Mouse (Mus musculus) gonadal fat pad, adult 2 months (tissue): ENCODE data around the gene Ptprj. TPM values are rescaled to one million over a fixed set of nuclear protein-coding genes. Genes with fewer than 3 reads are reported as not detected.

Experiments
- DNase-seq: peaks from one replicate; pipeline ENCODE4 v3.0.0-alpha.2; 2012; ENCODE audit warnings: low read depth
- polyA plus RNA-seq: library from polyadenylated mRNA; depleted of rRNA; stranded (reverse); fragments of >200 nt; gene quantifications from 2 replicates; pipeline ENCODE4 v1.2.3, GENCODE M21; 2012

Ptprj gene
- polyA plus RNA-seq, 1 experiment: 11.8 TPM

DNA sequence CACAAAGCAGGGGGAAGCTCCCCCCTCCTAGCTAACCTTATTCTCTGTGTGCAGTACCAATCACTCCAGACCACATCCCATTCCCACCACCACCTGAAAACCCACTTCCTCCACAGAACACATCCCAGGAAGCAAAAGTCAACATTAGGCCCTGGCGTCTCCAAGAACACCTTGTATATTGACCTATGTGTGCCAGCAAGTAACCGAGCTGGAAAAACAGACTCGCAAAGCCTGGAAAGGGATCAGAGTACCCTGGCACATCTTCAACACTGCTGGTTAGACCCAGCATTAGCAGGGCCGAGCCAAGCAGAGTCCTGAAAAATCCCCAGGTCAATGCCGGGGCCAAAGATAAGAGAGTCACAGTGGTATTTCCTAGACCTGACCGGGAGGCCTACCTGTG lies 58.0 kb downstream of the Ptprj start:
- peak; percentile 51 for DNase-seq

- no peak for DNase-seq
Observed at GRCm38 (mm10) chr2:90521909-90522308, 58.5 kb downstream of the Ptprj start.

DNA sequence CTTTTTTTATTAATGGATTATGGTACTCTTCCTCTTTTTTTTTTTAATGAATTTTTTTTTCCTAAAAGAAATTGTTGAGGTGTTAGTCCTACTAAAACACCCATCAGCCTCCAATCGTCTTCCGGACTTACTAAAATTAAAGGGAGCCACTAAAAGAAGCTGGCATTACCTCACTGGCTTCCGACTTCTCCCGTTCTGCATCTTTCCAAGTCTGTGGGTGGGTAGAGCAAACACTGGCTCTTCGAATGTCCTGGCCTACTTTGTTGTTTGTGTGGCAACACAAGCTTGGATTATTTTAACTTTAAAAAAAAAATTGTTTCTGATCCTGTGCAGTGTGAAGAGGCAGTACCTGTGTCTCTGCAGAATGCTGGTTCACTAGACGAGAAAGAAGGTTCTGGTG lies 62.2 kb downstream of the Ptprj start:
- DNase-seq: no peak

DNA sequence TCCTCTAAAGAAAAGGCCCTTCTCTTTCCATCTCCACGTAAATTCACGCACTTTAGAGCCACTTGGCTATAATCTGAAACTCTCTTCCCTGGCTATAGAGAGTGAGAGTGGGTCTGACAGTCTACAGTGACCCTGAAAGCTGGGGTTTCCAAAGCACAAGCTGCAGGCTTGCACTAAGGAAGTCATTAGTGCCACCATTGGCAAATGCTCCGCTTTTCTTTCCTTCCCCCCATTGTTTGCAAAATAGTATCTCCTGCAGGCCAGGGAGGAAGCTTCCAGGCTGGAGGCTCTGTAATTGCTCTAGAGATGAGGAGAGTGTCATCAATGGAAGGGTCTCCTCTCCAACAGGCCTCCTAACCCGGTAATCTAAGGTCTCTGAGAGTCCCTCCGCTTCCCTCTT lies 65.5 kb downstream of the Ptprj start:
- no peak for DNase-seq

- DNase-seq: no peak
Observed at GRCm38 (mm10) chr2:90509268-90509667, 71.2 kb downstream of the Ptprj start.

DNA sequence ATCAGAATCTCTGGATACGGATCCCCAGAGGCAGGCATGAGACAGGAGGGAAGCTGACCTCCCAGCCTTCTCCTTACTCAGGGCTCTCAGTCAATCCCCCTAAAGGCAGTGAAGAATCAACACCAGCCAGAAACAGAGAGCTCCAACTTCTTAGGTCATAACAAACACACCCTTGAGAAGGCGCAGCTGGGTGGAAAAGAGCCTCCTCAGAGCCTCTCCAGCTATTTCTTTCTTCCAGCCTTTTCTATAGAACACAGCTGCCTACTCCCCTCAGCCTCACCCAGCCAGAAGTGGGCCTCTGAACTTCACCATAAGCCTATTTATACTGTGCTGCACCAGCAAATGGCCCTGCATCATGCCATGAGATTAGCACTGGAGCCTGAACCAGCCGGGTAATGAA lies 74.3 kb downstream of the Ptprj start:
- no peak for DNase-seq

- DNase-seq: no peak
Observed at GRCm38 (mm10) chr2:90504731-90505171, 75.7 kb downstream of the Ptprj start.

DNA sequence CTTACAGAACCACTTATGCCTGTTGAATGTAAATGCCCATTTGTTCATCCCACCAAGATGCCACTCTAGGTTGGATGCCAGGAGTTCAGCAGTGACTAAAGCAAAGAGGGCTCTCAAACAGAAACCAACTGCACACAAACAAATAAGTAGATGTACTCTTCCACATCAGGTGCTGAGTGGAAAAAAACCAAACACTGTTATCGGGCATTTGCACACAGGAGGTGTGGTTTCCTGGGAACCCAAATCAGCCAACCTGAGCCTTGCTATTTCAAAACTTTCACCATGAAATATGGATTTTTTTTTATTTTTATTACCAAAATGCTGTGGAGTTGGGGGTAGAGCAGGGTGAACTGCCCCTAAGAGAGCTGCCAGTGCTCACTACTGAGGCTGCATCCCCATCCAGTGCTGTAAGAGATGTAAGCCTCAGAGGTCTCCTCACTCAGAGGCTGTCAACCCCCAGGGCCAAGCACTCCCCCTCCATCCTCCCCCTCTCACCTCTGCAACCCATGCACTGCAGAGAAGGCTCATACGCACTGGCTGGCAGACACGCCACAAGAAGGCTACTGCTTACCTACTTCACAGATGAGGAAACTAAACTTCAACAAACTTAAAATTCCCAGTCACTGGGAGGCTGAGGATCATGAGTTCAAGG lies 77.1 kb downstream of the Ptprj start:
- DNase-seq: no peak

DNA sequence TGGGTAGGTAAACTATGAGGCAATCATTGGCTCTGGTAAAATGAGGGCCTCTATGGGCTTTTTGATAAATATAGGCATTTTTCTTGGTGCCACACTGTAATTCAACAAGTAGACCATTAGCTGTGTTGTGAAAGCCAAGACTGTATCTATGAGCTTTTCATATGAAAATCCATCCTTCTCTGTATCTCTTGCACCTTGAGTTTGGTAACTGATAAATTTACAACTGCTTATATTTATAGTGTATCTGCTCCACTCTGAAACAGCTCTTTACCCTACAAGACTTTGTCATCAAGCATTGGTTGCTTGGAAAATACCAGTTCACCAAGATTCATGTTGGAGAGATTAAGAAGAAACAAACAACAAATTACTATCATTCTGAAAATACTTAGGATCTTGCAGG lies 77.7 kb downstream of the Ptprj start:
- DNase-seq: no peak

DNA sequence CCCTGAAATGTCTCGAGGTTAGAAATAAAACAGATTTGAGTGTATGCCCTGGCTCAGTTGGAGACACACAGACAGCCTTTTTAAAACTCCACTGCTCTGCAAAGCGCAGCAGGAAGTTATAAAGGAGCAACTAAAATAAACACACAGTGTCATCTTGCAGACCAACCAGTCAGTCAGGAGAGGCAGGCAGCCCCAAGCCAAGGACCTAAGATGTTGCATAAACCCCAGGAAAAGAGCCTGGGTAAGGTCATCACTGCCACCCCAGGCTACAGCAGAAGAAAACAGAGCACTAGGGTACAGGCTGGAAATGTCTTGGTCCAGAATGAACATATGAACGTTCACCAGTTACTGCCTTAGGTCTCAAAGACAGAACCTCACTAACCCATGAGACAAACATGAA lies 78.7 kb downstream of the Ptprj start:
- DNase-seq: no peak

DNA sequence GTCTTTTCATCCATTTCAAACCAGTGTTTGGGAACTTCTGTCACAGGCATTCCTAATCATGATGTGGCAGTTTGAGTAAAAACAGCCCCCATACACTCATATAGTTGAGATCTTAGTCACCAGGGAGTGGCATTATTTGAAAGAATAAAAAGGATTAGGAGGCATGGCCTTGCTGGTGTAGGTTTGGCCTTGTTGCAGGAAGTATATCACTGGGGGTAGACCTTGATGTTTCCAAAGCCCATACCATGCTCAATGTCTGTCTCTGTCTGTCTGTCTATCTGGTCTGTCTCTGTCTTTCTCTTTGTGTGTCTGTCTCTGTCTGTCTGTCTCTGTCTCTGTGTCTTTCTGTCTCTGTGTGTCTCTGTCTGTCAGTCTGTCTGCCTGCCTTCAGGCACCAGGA lies 79.6 kb downstream of the Ptprj start:
- DNase-seq: no peak

- no peak for DNase-seq
Observed at GRCm38 (mm10) chr2:90499002-90499401, 81.4 kb downstream of the Ptprj start.

GRCm38 (mm10) chr2:90497551-90497950 lies 82.9 kb downstream of the Ptprj start:
- DNase-seq: peak; percentile 77

DNA sequence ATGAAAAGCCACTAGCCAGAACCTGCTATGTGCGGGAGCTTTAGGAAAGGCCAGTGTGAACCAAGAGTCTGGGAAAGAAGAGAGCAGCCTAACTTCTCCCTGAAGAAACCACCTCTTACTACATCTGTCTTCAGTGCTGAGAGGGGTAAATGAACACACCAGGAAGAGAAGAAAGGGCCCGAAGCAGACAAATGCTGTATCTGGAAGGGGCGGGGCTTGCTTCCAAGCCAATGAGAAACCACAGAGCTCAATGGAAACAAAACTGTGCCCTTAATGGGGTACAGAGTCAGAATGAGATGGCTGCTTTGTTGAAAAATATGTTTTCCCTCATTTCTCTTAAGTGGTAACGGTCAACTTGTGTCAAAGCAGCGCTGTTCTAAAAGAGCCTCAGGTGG lies 83.8 kb downstream of the Ptprj start:
- no peak for DNase-seq

DNA sequence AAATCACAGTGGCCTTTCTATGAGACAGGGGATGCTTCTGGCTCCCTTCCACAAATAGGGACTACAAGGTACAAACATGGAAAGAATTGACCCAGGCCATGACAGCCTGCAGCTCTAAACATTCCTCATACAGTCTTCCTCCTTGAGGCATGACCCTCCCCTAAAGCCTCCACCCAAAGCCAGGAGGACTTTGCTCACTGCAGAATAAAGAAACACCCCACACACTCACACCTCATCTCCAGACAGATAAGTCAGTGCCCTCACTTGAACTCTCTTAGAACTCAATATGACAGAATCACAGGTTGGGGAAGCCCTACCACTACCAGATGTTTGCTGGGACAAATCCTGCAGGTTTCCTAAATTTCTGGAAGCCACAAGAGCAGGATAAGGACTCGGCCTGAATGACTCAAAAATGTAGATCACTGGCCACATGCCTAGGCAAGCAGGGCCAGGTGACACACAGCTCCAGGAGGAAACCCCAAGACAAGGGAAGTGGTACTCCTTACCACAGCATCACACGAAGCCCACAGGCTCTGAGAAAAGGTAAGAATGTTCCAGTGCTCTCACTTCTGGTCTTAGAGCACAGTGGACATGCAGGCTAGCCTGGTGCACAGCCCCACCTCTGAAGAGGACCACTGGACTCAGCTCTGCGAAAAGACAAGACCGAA lies 84.3 kb downstream of the Ptprj start:
- no peak for DNase-seq

GRCm38 (mm10) chr2:90490279-90491046 lies 90.0 kb downstream of the Ptprj start:
- DNase-seq: peak; percentile 26

DNA sequence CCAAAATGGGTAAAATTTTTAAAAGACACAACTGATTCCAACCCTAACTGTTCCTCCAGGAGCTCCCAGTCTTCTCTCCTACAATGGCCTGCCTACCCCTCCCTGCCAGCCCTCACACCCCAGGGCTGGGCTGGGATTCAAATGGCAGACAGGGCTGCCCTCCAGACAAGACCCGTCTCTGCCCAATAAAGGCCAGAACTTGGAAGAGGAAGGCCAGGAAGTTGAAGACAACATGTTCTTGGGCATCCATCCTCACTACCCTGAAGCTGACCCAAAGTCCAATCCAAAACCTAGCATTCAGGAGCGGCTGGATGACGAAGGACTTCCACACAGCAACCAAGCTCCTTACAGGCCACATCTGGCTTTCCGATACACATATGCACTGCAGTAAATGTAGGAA lies 90.6 kb downstream of the Ptprj start:
- no peak for DNase-seq

DNA sequence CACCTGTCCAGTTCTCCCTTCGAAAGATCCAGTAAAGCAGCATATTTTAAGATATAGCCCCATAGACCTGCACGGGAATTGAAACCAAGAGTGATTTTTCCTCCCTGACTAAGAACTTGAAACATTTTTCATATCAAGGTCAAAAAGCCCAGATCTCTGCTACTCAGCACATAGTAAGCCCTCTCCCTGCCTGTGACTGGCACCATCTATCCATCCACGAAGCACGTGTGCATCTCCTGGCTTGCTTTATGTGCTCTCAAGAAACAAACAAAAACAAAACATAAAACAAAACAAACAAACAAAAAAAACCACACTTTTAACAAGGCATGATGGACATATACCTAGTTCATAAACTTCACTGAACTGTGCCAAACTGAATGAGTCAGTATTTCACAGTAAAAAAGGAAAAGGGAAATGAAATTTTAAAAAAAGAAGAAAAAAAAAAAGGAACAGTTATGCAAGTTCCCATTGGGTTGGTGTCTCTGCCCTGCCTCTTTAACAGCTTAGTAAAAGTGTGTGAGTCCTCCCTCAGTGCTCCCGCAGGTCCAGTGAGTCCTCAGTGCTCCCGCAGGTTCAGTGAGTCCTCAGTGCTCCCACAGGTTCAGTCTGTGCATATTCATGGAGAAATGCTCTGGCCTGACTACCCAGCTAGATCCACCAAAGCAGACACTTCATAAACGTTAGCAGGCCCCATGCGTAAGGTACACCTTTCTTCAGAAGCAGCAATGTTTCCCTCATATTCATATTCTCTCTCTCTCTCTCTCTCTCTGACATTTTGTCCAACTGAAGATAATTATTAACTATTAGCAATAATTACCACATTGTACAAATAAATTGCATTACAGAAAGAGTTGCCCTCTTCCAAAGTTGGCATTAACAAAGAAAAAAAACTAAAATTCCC lies 91.5 kb downstream of the Ptprj start:
- no peak for DNase-seq

GRCm38 (mm10) chr2:90487471-90488238 lies 92.8 kb downstream of the Ptprj start:
- DNase-seq: no peak

GRCm38 (mm10) chr2:90486226-90486755 lies 94.2 kb downstream of the Ptprj start:
- DNase-seq: no peak

DNA sequence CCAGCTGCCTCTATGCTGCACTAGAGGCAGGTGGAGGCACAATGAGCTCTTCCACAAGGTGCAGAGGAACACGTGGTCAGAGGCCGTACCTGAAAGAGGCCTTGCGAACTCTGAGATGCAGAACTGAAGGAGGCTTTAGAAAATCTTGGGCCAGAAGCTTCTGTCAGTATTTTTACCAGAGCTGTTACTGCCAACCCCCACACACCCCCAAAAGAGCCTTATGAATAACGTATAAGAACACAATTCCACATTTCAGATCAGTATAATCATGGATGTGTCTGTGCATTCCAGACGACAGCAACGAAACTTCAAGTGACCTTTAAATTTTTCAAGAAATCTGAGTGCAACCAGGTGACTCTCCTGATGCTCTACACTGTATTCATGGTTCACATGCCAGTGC lies 98.9 kb downstream of the Ptprj start:
- DNase-seq: no peak
